Mouse (Mus musculus): ENCODE data around the gene Pex13.

Gene Pex13

GRCm38 (mm10) chr11:23665798-23666501, at the start of gene Pex13:
Pex13 (minus strand) TSS chr11:23665959.
- WGBS = under 1% methylated on average over 49 of the region's 49 CpGs

GRCm38 (mm10) chr11:23712299-23712698, 46.5 kb upstream of the Pex13 start:
- 74% methylated on average over 3 of the region's 3 CpGs for WGBS

GRCm38 (mm10) chr11:23704604-23705294, 39.0 kb upstream of the Pex13 start:
- WGBS = 89% methylated on average over 7 of the region's 7 CpGs

GRCm38 (mm10) chr11:23701831-23702230, 36.1 kb upstream of the Pex13 start:
- WGBS = 95% methylated on average over 3 of the region's 3 CpGs

- 52% methylated on average over 3 of the region's 3 CpGs for WGBS
These were observed 33.8 kb upstream of the Pex13 start for GRCm38 (mm10) chr11:23699414-23700095.

- 66% methylated on average over 2 of the region's 2 CpGs for WGBS
These were observed 32.8 kb upstream of the Pex13 start for GRCm38 (mm10) chr11:23698526-23698925.

- WGBS = 96% methylated on average over 2 of the region's 2 CpGs
These were observed 27.5 kb upstream of the Pex13 start for GRCm38 (mm10) chr11:23693286-23693685.

GRCm38 (mm10) chr11:23688060-23688459, 22.3 kb upstream of the Pex13 start:
- 92% methylated on average over 1 of the region's 1 CpGs for WGBS

- 95% methylated on average over 5 of the region's 5 CpGs for WGBS
These were observed 20.9 kb upstream of the Pex13 start for GRCm38 (mm10) chr11:23686671-23687070.

- 66% methylated on average over 5 of the region's 5 CpGs for WGBS
These were observed 16.8 kb upstream of the Pex13 start for GRCm38 (mm10) chr11:23682561-23682960.

GRCm38 (mm10) chr11:23680435-23680950, 14.7 kb upstream of the Pex13 start:
- 83% methylated on average over 6 of the region's 6 CpGs for WGBS

- WGBS = 48% methylated on average over 3 of the region's 3 CpGs
These were observed 13.4 kb upstream of the Pex13 start for GRCm38 (mm10) chr11:23679044-23679642.

- 59% methylated on average over 5 of the region's 5 CpGs for WGBS
These were observed 10.3 kb upstream of the Pex13 start for GRCm38 (mm10) chr11:23676100-23676499.

GRCm38 (mm10) chr11:23672256-23672749, 6.5 kb upstream of the Pex13 start:
- 81% methylated on average over 4 of the region's 4 CpGs for WGBS

- WGBS = 4% methylated on average over 3 of the region's 3 CpGs
These were observed 1.4 kb upstream of the Pex13 start for GRCm38 (mm10) chr11:23667128-23667527.

- WGBS = 5% methylated on average over 5 of the region's 5 CpGs
These were observed 767 bp upstream of the Pex13 start for GRCm38 (mm10) chr11:23666526-23666925.

- WGBS = under 1% methylated on average over 40 of the region's 40 CpGs
These were observed 410 bp downstream of the Pex13 start, which contains the start of gene Pus10 for GRCm38 (mm10) chr11:23665311-23665786. Pus10 (plus strand) TSS chr11:23665674.

- WGBS = 25% methylated on average over 2 of the region's 2 CpGs
These were observed 8.0 kb downstream of the Pex13 start for GRCm38 (mm10) chr11:23657791-23658190.

GRCm38 (mm10) chr11:23653666-23654065, 12.1 kb downstream of the Pex13 start:
- WGBS = 57% methylated on average over 3 of the region's 3 CpGs

GRCm38 (mm10) chr11:23647835-23648234, 17.9 kb downstream of the Pex13 start:
- WGBS = 97% methylated on average over 3 of the region's 3 CpGs

GRCm38 (mm10) chr11:23634573-23634972, 31.2 kb downstream of the Pex13 start:
- 68% methylated on average over 8 of the region's 8 CpGs for WGBS

- 6% methylated on average over 7 of the region's 7 CpGs for WGBS
These were observed 31.9 kb downstream of the Pex13 start for GRCm38 (mm10) chr11:23633879-23634215.

Data from cerebral cortex, adult 2 months (tissue).